Mouse (Mus musculus): ENCODE measurements around the gene Rnf180.

- TF ChIP-seq CTCF (IDR thresholded peaks at IDR 0.05; ENCODE audit: low read depth, low read length) (0 out of 2 replicates have a peak, but pooled peaks have one; percentile 9), POLR2A (IDR thresholded peaks at IDR 0.05; ENCODE audit: extremely low read depth, insufficient read depth, low read length) (no peak)
Observed at GRCm38 (mm10) chr13:105240810-105241209, 53.8 kb downstream of the Rnf180 start.
